Mouse (Mus musculus) frontal cortex, adult 2 months (tissue): Measurements from ENCODE around the gene Espn. TPM values are rescaled to one million over a fixed set of nuclear protein-coding genes. Genes with fewer than 3 reads are reported as not detected.

Experiments used
- DNase-seq, 2 experiments: peaks; one replicate each; pipeline ENCODE4 v3.0.0; 2022; ENCODE audit warnings: low spot score in 1 of 2; ENCODE audit errors: extremely low spot score in 1 of 2
- polyA plus RNA-seq: library from polyadenylated mRNA; depleted of rRNA; stranded (reverse); fragments of >200 nt; gene quantifications from 2 replicates; pipeline ENCODE4 v1.2.3, GENCODE M21; 2012; rRNA removed

Espn gene
- polyA plus RNA-seq, 1 experiment: 1.1 TPM

DNA sequence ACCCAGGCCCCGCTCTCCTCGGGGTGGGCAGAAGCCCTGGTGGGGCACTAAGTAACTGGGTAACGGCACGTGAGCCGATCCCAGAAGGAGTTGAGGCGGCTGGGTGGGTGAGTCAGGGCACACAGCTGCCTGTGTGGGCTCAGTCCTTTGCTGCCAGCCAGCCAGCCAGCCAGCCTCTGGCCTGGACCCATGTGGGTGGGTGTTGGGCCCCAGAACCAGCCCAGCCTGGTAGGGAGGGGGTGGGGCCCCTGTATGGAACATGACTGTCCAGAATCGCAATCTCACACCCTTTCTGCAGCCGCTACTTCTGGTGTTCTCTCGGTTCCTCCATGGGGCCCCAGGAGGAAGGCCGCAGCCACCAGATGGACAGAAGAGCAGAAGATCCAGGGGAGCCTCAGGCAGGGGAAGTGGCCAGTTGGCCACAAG, 74.1 kb downstream of the Espn start:
- DNase-seq: no peak

DNA sequence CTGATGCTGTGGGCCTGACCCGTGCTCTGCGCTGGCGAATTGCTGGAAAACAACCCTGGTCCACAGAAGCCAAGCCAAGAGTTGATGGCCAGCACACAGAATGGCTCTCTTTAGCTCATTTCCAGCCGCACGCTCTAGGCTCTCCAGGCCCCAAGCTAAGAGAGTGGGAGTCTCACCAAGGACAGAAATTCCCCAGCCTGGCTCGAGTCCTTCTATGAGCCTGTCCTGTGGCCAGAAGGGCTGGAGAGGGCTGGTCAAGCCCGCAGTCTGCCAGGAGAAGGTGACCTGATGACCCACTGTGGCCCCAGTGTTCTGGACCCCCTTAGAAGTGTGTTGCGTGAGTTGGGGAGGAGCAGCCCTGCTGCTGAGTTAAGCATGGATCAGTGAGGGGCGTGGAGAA, 75.0 kb downstream of the Espn start:
- DNase-seq: no peak

DNA sequence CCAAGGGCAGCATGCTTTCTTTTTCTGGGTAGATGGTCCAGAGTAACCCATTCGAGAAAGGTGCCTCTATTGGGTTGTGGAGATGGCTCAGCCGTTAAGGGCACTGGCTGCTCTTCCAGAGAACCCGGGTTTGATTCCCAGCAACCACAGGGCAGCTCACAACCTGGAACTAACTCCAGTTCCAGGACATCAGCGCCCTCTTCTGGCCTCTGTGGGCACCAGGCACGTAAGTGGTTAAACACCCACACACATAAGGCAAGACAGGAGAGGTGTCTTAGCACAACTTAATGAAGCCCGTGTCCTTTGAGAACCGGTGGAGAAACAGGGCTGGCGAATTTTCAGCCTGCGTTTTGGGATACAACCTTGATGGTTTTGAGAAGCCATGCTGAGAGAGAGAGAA, 77.6 kb downstream of the Espn start:
- DNase-seq: no peak

DNA sequence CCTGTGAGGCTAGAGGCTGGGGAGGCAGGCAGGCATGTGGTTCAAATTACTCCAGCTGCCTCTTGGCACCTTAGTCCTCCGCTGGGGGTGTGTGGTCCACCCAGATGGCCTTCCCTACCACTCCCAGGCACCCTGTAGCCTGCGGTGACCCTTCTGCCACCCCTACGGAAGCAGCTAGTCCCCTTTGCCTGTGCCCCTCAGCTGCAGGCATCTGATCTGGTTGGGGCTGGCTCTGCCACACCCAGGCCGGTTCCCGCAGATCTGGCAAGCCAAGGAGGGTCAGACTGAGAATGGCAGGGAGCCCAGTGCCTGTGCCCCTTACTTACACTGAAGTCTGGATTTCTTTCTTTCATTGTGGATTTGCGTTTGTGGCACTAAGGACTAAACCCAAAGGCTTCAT, 78.5 kb downstream of the Espn start:
- no peak for DNase-seq

DNA sequence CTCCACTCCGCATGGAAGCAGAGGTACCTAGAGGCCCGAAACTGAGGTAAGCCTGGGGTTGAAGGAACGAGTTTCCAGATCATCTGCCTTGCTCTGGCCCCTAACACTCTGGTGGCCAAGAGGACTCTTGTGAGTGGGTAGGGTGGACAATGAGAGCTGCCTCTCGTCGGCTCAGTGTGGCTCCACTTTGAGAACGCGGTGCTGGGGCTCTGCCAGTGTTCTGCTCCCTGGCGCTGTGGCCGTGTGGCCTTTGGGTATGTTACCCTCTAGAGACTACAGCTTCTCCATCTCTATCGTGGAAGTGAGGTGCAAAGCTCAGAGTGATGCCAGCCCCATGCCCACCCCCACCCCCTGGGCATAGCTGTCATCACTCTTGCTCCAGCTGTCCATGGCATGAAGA, 79.5 kb downstream of the Espn start:
- no peak for DNase-seq

DNA sequence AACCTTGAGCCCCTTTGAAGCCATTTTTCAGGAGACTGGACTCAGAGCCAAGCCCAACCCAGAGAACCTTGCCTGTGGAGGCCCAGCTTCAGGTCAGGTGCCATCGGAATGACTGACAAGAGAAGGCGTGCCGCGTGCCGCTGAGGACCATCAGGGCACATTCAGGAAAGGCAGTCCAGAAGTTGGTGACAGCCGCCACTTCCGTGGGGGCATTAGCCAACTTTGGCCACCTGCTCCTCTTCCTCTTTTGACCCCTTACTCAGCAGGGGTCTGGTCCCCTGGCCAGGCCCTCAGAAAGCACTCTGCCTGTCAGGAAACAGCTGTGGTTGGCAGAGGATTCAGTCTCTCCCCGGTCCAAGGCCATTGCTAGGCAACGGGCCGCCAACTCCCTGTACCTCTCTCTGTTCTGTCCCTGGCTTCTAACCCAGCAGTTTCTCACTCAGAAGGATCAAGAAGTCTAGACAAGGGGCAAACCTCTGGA, 80.0 kb downstream of the Espn start, which contains the start of gene Plekhg5:
TSS of gene Plekhg5 (plus strand) at position 378 of the 481 bp plus-strand sequence.
- no peak for DNase-seq

DNA sequence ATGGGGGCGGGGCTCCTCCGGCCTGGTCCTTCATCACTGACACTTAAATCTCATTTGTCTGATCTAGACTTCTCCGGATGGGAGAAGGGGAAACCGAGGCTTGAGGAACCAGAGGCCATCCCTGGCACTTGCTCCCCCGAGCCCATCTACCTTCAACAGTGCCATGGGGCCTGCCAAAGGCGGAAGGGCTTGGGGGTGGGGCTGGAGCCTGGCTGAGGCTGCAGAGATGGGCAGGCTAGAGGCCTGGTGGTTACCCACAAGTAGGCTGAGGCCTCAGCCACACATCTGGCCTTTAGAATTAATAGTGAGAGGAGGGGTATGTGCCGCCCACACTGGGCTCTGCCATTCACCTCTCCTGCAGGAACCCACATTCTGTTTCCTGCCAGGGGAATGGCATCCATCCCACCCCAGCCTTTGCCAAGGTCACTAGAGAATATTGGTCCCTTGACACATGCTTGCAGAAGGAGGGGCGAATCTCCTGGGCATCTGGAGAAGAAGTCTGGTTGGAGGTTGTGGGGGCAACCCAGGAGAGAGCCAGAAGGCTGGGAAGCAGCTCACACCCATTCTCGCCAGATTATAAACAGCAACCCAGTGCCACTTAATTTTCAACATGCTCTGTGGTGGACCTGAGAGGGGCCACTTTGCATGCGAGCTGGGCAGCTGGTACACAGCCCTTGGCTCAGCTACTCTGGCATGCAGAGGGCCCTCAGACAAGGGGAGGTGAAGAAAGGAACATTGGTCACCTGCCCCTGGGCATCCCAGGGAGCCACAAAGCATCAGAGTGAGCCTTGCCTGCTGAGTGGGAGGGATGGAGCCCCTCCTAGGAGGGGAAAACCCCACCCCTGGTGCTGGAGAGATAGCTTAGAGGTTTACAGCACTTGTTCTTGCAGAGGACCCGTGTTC, 81.4 kb downstream of the Espn start:
- DNase-seq: no peak

Other genes with a start within 250 kb of the Espn start
- gene Dnajc11, start 218.7 kb downstream of the Espn start, polyA plus RNA-seq: 62.5 and 64.2 TPM in 2 replicates
- gene Thap3, start 163.4 kb downstream of the Espn start, polyA plus RNA-seq: 29.8 and 39.4 TPM in 2 replicates
- gene Phf13, start 156.1 kb downstream of the Espn start, polyA plus RNA-seq: 9.1 and 9.3 TPM in 2 replicates
- 11.2 and 12.1 TPM in 2 replicates for gene Klhl21, start 143.6 kb downstream of the Espn start, polyA plus RNA-seq
- 17.6 and 19.1 TPM in 2 replicates for gene Zbtb48, start 124.7 kb downstream of the Espn start, polyA plus RNA-seq
- 0.13 and 0.20 TPM in 2 replicates for gene Tas1r1, start 113.8 kb downstream of the Espn start, polyA plus RNA-seq
- 15.9 and 18.4 TPM in 2 replicates for gene Nol9, start 113.0 kb downstream of the Espn start, polyA plus RNA-seq
- 41.1 and 49.7 TPM in 2 replicates for gene Plekhg5, start 79.9 kb downstream of the Espn start, polyA plus RNA-seq
- 7.0 and 10.6 TPM in 2 replicates for gene Tnfrsf25, start 36.4 kb downstream of the Espn start, polyA plus RNA-seq
- not detected in 2 replicates for gene Hes2, start 6.5 kb upstream of the Espn start, polyA plus RNA-seq
- 304 and 344 TPM in 2 replicates for gene Acot7, start 25.8 kb upstream of the Espn start, polyA plus RNA-seq
- gene Gpr153, start 121.9 kb upstream of the Espn start, polyA plus RNA-seq: 35.4 and 43.3 TPM in 2 replicates
- gene Hes3, start 139.3 kb upstream of the Espn start, polyA plus RNA-seq: 0.38 and 0.71 TPM in 2 replicates
- 32.7 and 34.2 TPM in 2 replicates for gene Icmt, start 144.9 kb upstream of the Espn start, polyA plus RNA-seq
- 20.9 and 23.3 TPM in 2 replicates for gene Rnf207, start 166.6 kb upstream of the Espn start, polyA plus RNA-seq
- 192 and 232 TPM in 2 replicates for gene Rpl22, start 173.4 kb upstream of the Espn start, polyA plus RNA-seq
- 66.8 and 77.9 TPM in 2 replicates for gene Chd5, start 186.3 kb upstream of the Espn start, polyA plus RNA-seq